Mouse (Mus musculus): Measurements from ENCODE around the gene Unc119b. TPM values are rescaled to one million over a fixed set of nuclear protein-coding genes. Genes with fewer than 3 reads are reported as not detected.

Gene Unc119b
- 27.1 and 27.5 TPM in 2 replicates for total RNA-seq (2012; rRNA removed)

DNA sequence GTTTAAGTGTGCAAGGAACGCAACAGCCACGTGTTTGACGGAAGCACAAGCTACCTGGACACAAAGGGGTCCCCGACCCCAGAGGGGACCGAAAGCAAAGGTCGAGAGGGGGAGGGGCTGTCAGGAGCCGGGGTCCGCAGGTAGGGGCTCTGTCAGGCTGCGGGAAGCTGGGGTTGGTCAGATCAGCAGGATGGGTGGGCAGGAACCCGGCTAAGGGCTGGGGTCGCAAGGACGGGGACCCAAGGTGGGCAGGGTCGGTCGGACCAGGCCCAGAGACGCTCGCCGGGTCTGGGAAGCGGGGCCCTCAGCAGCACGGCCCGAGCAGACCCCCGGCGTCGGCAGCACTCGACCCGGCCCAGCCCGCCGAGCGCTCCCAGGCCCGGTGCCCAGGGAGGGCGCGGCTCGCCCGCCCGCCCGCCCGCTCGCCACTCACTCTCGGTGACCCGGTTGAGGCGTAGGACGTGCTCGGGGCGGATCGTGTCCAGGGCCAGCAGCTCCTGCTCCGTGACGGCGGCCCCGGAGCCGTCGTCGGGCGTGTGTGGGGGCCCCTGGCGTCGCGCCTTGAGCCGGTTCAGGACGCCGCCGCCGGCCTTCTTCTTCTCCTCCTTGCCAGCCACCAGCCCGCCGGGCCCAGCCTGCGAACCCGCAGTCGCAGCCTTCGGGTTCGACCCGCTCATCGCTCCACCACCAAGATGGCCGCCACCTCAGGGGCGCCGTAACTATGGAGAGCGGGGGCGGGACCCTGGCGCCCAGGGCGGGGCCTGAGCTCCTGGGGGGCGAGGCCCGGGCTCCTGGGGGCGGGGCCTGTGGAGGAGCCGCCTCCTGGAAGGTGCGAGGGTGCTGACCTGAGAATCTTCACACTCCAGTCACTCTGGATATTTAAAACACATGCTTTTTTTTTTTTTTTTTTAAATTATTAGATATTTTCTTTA lies at the start of gene Unc119b:
TSS of gene Unc119b (minus strand) at position 742 of the 932 bp plus-strand sequence.
- Histone ChIP-seq H3K27ac (ENCODE audit: insufficient read depth, low read depth, low read length, poor library complexity, severe bottlenecking) (no peak within 1 kb of the TSS), H3K9me3 (ENCODE audit: control insufficient read depth, insufficient read depth, low read depth, low read length) (no peaks in the 10 kb centered on the region), H3K36me3 (ENCODE audit: control insufficient read depth, insufficient read depth, low read length, poor library complexity, severe bottlenecking) (peaks cover 8% of the 10 kb centered on the region; the same call in 1 of the 2 replicates), H3K9ac (ENCODE audit: insufficient read depth, low read depth, low read length, poor library complexity, severe bottlenecking) (peak within 1 kb of the TSS; percentile 98), H3K4me1 (ENCODE audit: control insufficient read depth in 2 of 2, insufficient read depth in 2 of 2, low read length in 2 of 2, poor library complexity in 1 of 2) (peaks cover 0 to 4% of the 10 kb centered on the region in 2 experiments; a peak in 2 of 4 replicates), H3K4me3 (ENCODE audit: insufficient read depth in 1 of 2, low read depth in 1 of 2, low read length in 2 of 2, poor library complexity in 1 of 2, severe bottlenecking in 1 of 2) (peak within 1 kb of the TSS; percentile 80 to 99)
- DNase-seq (ENCODE audit: low read depth, low spot score) = peak; percentile 86
- TF ChIP-seq ZNF384 (IDR thresholded peaks at IDR 0.05; ENCODE audit: low read depth, low read length) (no peak), ZC3H11A (IDR thresholded peaks at IDR 0.05; ENCODE audit: borderline replicate concordance, low read depth, low read length) (no peak), MAFK (IDR thresholded peaks at IDR 0.05; ENCODE audit: insufficient read depth, low read depth, low read length) (no peak), CHD2 (IDR thresholded peaks at IDR 0.05; ENCODE audit: low read depth, low read length) (peak; percentile 34; the same call in 1 of the 2 replicates), HCFC1 (IDR thresholded peaks at IDR 0.05; ENCODE audit: borderline replicate concordance, insufficient read depth, low read length) (peak; percentile 52; the same call in 1 of the 2 replicates)
- in situ Hi-C loops (cut with MboI; ENCODE audit: low sequenced_read_pairs in 2 of 2, unreplicated experiment in 2 of 2) = no loop called here

DNA sequence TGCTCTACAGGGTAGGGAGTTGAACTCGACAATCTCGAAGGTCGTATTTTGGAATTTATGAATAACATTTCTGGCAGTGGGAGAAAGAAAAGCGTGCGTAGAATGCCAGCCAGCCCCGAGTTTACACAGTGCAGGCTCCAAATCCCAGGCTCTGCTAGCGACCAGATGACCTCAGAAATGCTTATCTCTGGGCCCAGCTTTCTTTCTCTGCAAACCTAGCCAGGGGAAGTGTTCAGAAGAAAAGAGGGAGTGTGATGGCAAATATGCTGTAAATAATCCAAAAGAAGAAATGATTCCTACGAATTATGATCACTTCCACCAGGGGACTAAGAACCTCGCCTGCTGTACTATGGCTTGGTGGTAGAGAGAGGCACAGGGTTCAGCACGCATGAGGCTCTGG lies 48.7 kb upstream of the Unc119b start:
- in situ Hi-C loops (cut with MboI; ENCODE audit: low sequenced_read_pairs in 2 of 2, unreplicated experiment in 2 of 2) = no loop called here
- TF ChIP-seq CHD2 (IDR thresholded peaks at IDR 0.05; ENCODE audit: low read depth, low read length) = no peak
- no peak for TF ChIP-seq ZC3H11A (IDR thresholded peaks at IDR 0.05; ENCODE audit: borderline replicate concordance, low read depth, low read length)
- no peak for TF ChIP-seq MAFK (IDR thresholded peaks at IDR 0.05; ENCODE audit: insufficient read depth, low read depth, low read length)
- no peak for TF ChIP-seq HCFC1 (IDR thresholded peaks at IDR 0.05; ENCODE audit: borderline replicate concordance, insufficient read depth, low read length)
- no peak for TF ChIP-seq ZNF384 (IDR thresholded peaks at IDR 0.05; ENCODE audit: low read depth, low read length)
- Histone ChIP-seq H3K4me3 (ENCODE audit: insufficient read depth in 1 of 2, low read depth in 1 of 2, low read length in 2 of 2, poor library complexity in 1 of 2, severe bottlenecking in 1 of 2) (no peak overlapping the region), H3K9ac (ENCODE audit: insufficient read depth, low read depth, low read length, poor library complexity, severe bottlenecking) (no peak overlapping the region), H3K9me3 (ENCODE audit: control insufficient read depth, insufficient read depth, low read depth, low read length) (no peaks in the 10 kb centered on the region), H3K36me3 (ENCODE audit: control insufficient read depth, insufficient read depth, low read length, poor library complexity, severe bottlenecking) (no peaks in the 10 kb centered on the region), H3K27ac (ENCODE audit: insufficient read depth, low read depth, low read length, poor library complexity, severe bottlenecking) (no peak overlapping the region), H3K4me1 (ENCODE audit: control insufficient read depth in 2 of 2, insufficient read depth in 2 of 2, low read length in 2 of 2, poor library complexity in 1 of 2) (peaks cover 11 to 29% of the 10 kb centered on the region in 2 experiments)
- DNase-seq (ENCODE audit: low read depth, low spot score) = no peak

DNA sequence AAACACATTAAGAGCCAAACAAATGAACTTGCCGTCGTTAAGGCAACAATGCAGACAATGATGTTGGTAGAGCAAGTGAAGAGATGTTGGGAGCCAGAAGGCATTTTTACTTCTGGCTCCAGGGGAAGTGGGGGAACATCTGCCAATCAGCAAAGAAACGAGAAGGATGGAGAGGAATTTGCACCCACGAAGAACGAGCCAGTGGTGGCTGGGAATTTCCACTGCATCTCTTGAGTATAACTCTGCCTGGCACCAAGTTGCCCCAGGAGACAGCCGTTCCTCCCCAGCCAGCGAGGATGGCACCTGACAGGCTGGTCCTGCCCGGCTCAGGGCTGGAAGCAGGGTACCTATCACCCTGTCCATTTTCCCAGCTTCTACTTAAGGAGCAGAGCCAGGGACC lies 48.1 kb upstream of the Unc119b start:
- in situ Hi-C loops (cut with MboI; ENCODE audit: low sequenced_read_pairs in 2 of 2, unreplicated experiment in 2 of 2) = no loop called here
- Histone ChIP-seq H3K4me3 (ENCODE audit: insufficient read depth in 1 of 2, low read depth in 1 of 2, low read length in 2 of 2, poor library complexity in 1 of 2, severe bottlenecking in 1 of 2) (no peak overlapping the region), H3K36me3 (ENCODE audit: control insufficient read depth, insufficient read depth, low read length, poor library complexity, severe bottlenecking) (no peaks in the 10 kb centered on the region), H3K27ac (ENCODE audit: insufficient read depth, low read depth, low read length, poor library complexity, severe bottlenecking) (no peak overlapping the region), H3K4me1 (ENCODE audit: control insufficient read depth in 2 of 2, insufficient read depth in 2 of 2, low read length in 2 of 2, poor library complexity in 1 of 2) (peaks cover 11 to 29% of the 10 kb centered on the region in 2 experiments), H3K9me3 (ENCODE audit: control insufficient read depth, insufficient read depth, low read depth, low read length) (no peaks in the 10 kb centered on the region), H3K9ac (ENCODE audit: insufficient read depth, low read depth, low read length, poor library complexity, severe bottlenecking) (no peak overlapping the region)
- TF ChIP-seq CHD2 (IDR thresholded peaks at IDR 0.05; ENCODE audit: low read depth, low read length) (no peak), ZNF384 (IDR thresholded peaks at IDR 0.05; ENCODE audit: low read depth, low read length) (no peak), ZC3H11A (IDR thresholded peaks at IDR 0.05; ENCODE audit: borderline replicate concordance, low read depth, low read length) (no peak), HCFC1 (IDR thresholded peaks at IDR 0.05; ENCODE audit: borderline replicate concordance, insufficient read depth, low read length) (no peak), MAFK (IDR thresholded peaks at IDR 0.05; ENCODE audit: insufficient read depth, low read depth, low read length) (no peak)
- no peak for DNase-seq (ENCODE audit: low read depth, low spot score)

DNA sequence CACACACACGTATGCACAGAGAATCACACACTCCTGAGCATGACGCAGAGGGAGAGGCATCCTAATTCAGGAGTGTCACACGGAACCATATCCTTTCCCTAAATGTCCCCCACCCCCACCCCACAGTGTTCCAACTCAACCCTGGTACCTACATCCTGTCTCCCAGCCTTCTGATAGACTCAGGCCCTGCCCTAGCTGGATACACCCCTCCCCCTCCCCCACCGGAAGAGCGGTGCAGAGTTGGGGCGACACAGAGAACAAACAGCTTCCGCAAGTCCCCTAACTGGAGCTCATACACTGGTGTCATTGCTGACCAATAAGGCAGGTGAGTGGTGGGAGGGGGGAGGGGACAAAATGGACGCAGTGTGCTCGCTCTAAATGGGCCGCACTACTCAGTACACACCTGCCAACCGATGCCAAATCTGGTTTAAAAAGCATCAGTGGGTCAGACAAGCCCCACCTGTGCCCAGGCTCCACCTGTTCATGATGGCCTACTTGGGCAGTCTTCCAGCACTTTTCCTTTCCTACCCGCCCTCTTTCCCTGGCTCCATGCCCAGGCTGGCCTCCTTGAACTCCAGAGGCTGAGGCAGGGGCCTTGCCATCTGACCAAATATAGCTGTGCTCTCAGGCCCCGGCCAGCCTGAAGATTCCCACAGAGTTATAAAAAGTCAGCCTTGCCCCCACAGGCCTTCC lies 46.6 kb upstream of the Unc119b start:
- peaks cover 5 to 23% of the 10 kb centered on the region in 2 experiments; a peak in 3 of 4 replicates for H3K4me1 ChIP-seq (ENCODE audit: control insufficient read depth in 2 of 2, insufficient read depth in 2 of 2, low read length in 2 of 2, poor library complexity in 1 of 2)
- H3K4me3 ChIP-seq (ENCODE audit: insufficient read depth in 1 of 2, low read depth in 1 of 2, low read length in 2 of 2, poor library complexity in 1 of 2, severe bottlenecking in 1 of 2) = peak overlapping the region; percentile 38; a peak in 2 of 4 replicates
- in situ Hi-C loops (cut with MboI; ENCODE audit: low sequenced_read_pairs in 2 of 2, unreplicated experiment in 2 of 2) = no loop called here
- H3K9ac ChIP-seq (ENCODE audit: insufficient read depth, low read depth, low read length, poor library complexity, severe bottlenecking) = peak overlapping the region; percentile 19; the same call in 1 of the 2 replicates
- DNase-seq (ENCODE audit: low read depth, low spot score) = no peak
- TF ChIP-seq MAFK (IDR thresholded peaks at IDR 0.05; ENCODE audit: insufficient read depth, low read depth, low read length) (no peak), HCFC1 (IDR thresholded peaks at IDR 0.05; ENCODE audit: borderline replicate concordance, insufficient read depth, low read length) (no peak), ZC3H11A (IDR thresholded peaks at IDR 0.05; ENCODE audit: borderline replicate concordance, low read depth, low read length) (no peak), CHD2 (IDR thresholded peaks at IDR 0.05; ENCODE audit: low read depth, low read length) (no peak), ZNF384 (IDR thresholded peaks at IDR 0.05; ENCODE audit: low read depth, low read length) (no peak)
- H3K9me3 ChIP-seq (ENCODE audit: control insufficient read depth, insufficient read depth, low read depth, low read length) = no peaks in the 10 kb centered on the region
- no peaks in the 10 kb centered on the region for H3K36me3 ChIP-seq (ENCODE audit: control insufficient read depth, insufficient read depth, low read length, poor library complexity, severe bottlenecking)
- H3K27ac ChIP-seq (ENCODE audit: insufficient read depth, low read depth, low read length, poor library complexity, severe bottlenecking) = no peak overlapping the region
